12 mouse cellular contexts compared by ENCODE assay signal in the genomic region with DNA sequence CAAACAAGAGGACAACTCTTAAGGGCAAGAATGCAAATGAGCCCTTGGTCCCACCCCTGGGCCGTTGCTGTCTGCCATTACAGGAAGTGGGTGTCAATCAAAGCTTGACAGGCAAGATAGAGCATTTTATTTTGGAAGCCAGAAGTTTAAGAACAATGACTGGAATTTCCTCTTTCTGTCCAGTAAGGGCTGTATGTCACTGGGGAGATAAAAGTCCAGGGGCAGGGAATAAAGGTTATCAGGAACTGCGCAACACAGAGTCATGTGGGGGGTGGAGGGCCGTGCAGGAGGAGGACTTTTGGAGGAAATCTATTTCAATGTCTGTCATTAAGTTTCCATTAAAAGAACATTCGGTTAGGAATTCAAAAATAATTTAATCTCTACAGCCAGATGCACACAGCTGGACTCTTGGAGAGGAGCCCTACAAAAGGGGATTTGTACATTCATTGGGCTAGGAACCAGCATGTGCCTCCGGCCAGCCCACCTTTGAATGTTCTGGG. TPM values are rescaled to one million over a fixed set of nuclear protein-coding genes. Genes with fewer than 3 reads are reported as not detected.
DNase-seq lines count a peak whose midpoint lies in the region; ATAC-seq lines count a peak whose summit lies in the region.
"Had no signal": no experiment of that assay in that cellular context is flagged by ENCODE, and none has a peak within 500 bp of the region (broad histone marks: within the 10 kb centered on the region; RNA-seq: fewer than 3 reads in every experiment).

No protein-coding gene starts in this region.

- H3K4me3 ChIP-seq in heart, embryonic 14.5 days (ENCODE audit: control insufficient read depth in 1 of 2, insufficient read depth in 1 of 2, low read depth in 1 of 2, low read length in 2 of 2), result no peak overlapping the region
- H3K4me3 ChIP-seq: limb, embryonic 15.5 days had no signal

- H3K27me3 ChIP-seq in heart, embryonic 14.5 days (ENCODE audit: control insufficient read depth, insufficient read depth, low read length), result no peaks in the 10 kb centered on the region
- H3K27me3 ChIP-seq: limb, embryonic 15.5 days had no signal

- WGBS in heart, embryonic 14.5 days, result 17% methylated on average over 5 of the region's 5 CpGs

- DNase-seq in embryo, embryonic 10.5 days (ENCODE audit: low spot score), result peak; percentile 18
- DNase-seq in embryo, embryonic 9.5 days (ENCODE audit: extremely low spot score), result no peak
- peak; percentile 85 for DNase-seq in kidney, postnatal 14 days
- peak; percentile 66 for DNase-seq in lung, postnatal 36 days
- DNase-seq in MN1 (ENCODE audit: low spot score), result no peak
- DNase-seq in layer of hippocampus, adult 9-11 months, result no peak
- DNase-seq in frontal cortex, postnatal 10 days (ENCODE audit: low spot score in 2 of 2), result no peak

- peak; percentile 64 for ATAC-seq in heart, embryonic 14.5 days (ENCODE audit: insufficient number of reproducible peaks, insufficient read depth, low FRiP score, low read depth)
- ATAC-seq: hindbrain, postnatal 0 days had no signal

- peak overlapping the region; percentile 55 to 59 for H3K27ac ChIP-seq in heart, embryonic 14.5 days (replicated peaks in 1 of 2; ENCODE audit: control insufficient read depth in 1 of 2, insufficient read depth in 1 of 2, low read depth in 2 of 2, low read length in 2 of 2)
- H3K27ac ChIP-seq: hindbrain, postnatal 0 days; limb, embryonic 15.5 days had no signal

- peaks cover 7 to 8% of the 10 kb centered on the region in 2 experiments; a peak in 3 of 4 replicates for H3K4me1 ChIP-seq in heart, embryonic 14.5 days (ENCODE audit: control insufficient read depth in 2 of 2, insufficient read depth in 2 of 2, low read length in 2 of 2)

- no peaks in the 10 kb centered on the region for H3K9me3 ChIP-seq in heart, embryonic 14.5 days (ENCODE audit: control insufficient read depth, low read length)
- H3K9me3 ChIP-seq: limb, embryonic 15.5 days had no signal

- no peaks in the 10 kb centered on the region for H3K36me3 ChIP-seq in heart, embryonic 14.5 days (ENCODE audit: control insufficient read depth, insufficient read depth, low read length)
- H3K36me3 ChIP-seq: limb, embryonic 15.5 days had no signal

- no peak overlapping the region for H3K4me2 ChIP-seq in heart, embryonic 14.5 days (ENCODE audit: low read length)
- H3K4me2 ChIP-seq: limb, embryonic 15.5 days had no signal

- no peak overlapping the region for H3K9ac ChIP-seq in heart, embryonic 14.5 days (ENCODE audit: low read length)
- H3K9ac ChIP-seq: limb, embryonic 15.5 days had no signal

RNA-seq across cellular contexts. Expression of a gene that starts 28.4 kb away (rescaled TPM):
- not detected in 2 replicates for polyA plus RNA-seq in heart, embryonic 14.5 days (2014; fragmentation: Nextera tagmentation; extraction: Ambion mirVana)
- polyA plus RNA-seq: embryonic facial prominence, embryonic 14.5 days; hindbrain, postnatal 0 days; limb, embryonic 15.5 days had no signal

RNA-seq across cellular contexts. Expression of a gene that starts 56.6 kb away (rescaled TPM):
- 17.7 and 21.1 TPM in 2 replicates for polyA plus RNA-seq in heart, embryonic 14.5 days (2014; fragmentation: Nextera tagmentation; extraction: Ambion mirVana)
- polyA plus RNA-seq: testis, adult 2 months had no signal

Comparison
In these comparisons a context has a peak if more than half of its experiments do, and no peak if none do; other contexts are left out.
1. DNase-seq: peak in embryo, embryonic 10.5 days (single experiment), kidney, postnatal 14 days (single experiment) and lung, postnatal 36 days (single experiment); none in embryo, embryonic 9.5 days (single experiment), MN1 (single experiment), layer of hippocampus, adult 9-11 months (single experiment) and frontal cortex, postnatal 10 days (0 of 2).